Mouse (Mus musculus): ENCODE data around the gene Med1. TPM values are rescaled to one million over a fixed set of nuclear protein-coding genes. Genes with fewer than 3 reads are reported as not detected.

Gene Med1
- polyA plus RNA-seq, 1 experiment from 2014 or later, result 78.5 TPM

DNA sequence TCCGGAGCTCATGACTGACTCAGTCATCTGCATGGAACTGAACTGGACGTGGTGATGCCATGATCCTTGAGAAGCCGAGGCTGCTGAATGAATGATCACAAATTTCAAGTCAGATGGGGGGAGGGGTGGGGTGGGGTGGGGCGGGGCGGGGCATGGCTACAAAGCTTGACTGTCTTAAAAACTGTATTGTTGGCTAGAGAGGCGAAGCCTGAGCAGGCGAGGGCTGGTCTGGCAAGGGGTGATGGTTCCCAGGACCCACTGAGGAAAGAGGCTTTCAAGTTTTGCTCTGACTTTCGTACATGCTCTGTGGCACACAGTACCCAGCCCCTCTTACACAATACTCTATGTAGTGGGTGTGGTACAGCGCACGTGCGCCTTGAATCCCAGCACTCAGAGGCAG is 55.3 kb downstream of the Med1 start:
- no peaks in the 10 kb centered on the region for H3K27me3 ChIP-seq (ENCODE audit: poor library complexity, severe bottlenecking)
- H3K27ac ChIP-seq, result no peak overlapping the region
- WGBS, result 94% methylated on average over 11 of the region's 11 CpGs
- peaks cover 12% of the 10 kb centered on the region for H3K36me3 ChIP-seq (replicated peaks)
- no peaks in the 10 kb centered on the region for H3K9me3 ChIP-seq
- DNase-seq (ENCODE audit: extremely low spot score, low spot score), result no peak
- no peaks in the 10 kb centered on the region for H3K4me1 ChIP-seq
- H3K4me3 ChIP-seq, result no peak overlapping the region

- H3K27ac ChIP-seq, result no peak overlapping the region
- H3K4me1 ChIP-seq, result no peaks in the 10 kb centered on the region
- no peak overlapping the region for H3K4me3 ChIP-seq
- no peaks in the 10 kb centered on the region for H3K9me3 ChIP-seq
- peaks cover 5% of the 10 kb centered on the region for H3K36me3 ChIP-seq (replicated peaks)
- WGBS, result 76% methylated on average over 4 of the region's 4 CpGs
- no peak for DNase-seq (ENCODE audit: extremely low spot score, low spot score)
- no peaks in the 10 kb centered on the region for H3K27me3 ChIP-seq (ENCODE audit: poor library complexity, severe bottlenecking)
Observed at GRCm38 (mm10) chr11:98134951-98135350, 58.1 kb downstream of the Med1 start.

DNA sequence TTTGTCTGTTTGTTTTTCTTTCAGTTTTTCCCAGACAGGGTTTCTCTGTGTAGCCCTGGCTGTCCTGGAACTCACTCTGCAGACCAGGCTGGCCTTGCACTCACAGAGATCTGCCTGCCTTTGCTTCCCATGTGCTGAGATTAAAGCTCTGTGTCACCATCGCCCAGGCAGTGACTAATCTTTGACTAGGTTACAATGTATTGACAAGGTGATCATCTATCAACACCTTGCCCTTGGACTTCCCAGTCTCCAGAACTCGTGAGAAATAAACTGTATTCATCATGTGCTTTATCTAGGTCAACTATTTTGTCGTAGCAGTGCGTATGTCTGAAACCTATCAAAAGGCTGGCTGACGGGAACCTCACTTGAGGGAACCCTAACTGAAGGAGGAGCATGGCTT is 69.7 kb downstream of the Med1 start:
- H3K9me3 ChIP-seq, result no peaks in the 10 kb centered on the region
- DNase-seq (ENCODE audit: extremely low spot score, low spot score), result no peak
- H3K4me1 ChIP-seq, result no peaks in the 10 kb centered on the region
- no peak overlapping the region for H3K4me3 ChIP-seq
- H3K27ac ChIP-seq, result no peak overlapping the region
- H3K36me3 ChIP-seq (replicated peaks), result peaks cover 38% of the 10 kb centered on the region
- no peaks in the 10 kb centered on the region for H3K27me3 ChIP-seq (ENCODE audit: poor library complexity, severe bottlenecking)
- 94% methylated on average over 5 of the region's 5 CpGs for WGBS

DNA sequence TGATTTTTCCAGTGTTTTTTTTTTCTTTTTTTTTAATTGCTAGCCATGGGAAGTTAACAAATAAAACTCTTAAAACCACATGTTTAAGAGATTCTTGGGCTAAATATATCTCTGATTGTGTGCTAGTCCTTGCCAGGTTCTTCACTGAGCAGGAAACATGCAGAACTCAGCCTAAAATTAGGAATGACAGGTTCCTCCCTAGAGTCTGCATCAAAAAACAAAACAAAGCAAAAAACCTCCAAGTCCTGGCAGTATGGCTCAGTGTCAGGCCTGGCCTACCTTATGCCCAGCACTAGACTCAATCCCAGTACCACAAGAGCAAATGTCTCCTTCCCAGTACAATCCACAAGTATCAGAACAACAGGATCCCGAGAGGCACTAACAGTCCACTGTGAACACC is 78.7 kb downstream of the Med1 start:
- H3K27me3 ChIP-seq (ENCODE audit: poor library complexity, severe bottlenecking), result no peaks in the 10 kb centered on the region
- no peaks in the 10 kb centered on the region for H3K4me1 ChIP-seq
- H3K36me3 ChIP-seq (replicated peaks), result peaks cover 41% of the 10 kb centered on the region
- no peak overlapping the region for H3K27ac ChIP-seq
- no peaks in the 10 kb centered on the region for H3K9me3 ChIP-seq
- WGBS, result 100% methylated on average over 1 of the region's 1 CpGs
- no peak for DNase-seq (ENCODE audit: extremely low spot score, low spot score)
- H3K4me3 ChIP-seq, result no peak overlapping the region

DNA sequence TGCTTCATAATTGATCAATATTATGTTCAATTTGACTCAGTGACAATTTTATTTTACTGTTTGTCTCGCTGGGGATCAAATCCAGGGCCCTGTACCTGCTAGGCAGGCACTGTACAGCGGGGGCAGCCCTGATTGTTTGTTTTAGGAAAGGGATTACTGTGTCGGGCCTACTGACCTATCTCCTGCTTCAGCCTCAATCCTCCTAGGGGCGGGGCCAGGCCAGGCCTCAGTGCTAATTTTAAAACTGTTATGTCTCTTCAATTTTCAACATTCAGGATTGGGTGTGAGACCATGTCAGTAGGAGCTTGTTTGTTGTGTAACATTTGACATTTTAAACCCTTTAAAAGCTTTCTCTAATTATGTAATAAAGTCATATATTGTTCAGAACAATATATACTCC is 79.6 kb downstream of the Med1 start:
- Histone ChIP-seq H3K27ac (no peak overlapping the region), H3K27me3 (ENCODE audit: poor library complexity, severe bottlenecking) (no peaks in the 10 kb centered on the region), H3K4me3 (no peak overlapping the region), H3K4me1 (no peaks in the 10 kb centered on the region), H3K36me3 (replicated peaks) (peaks cover 47% of the 10 kb centered on the region), H3K9me3 (no peaks in the 10 kb centered on the region)
- 70% methylated on average over 4 of the region's 4 CpGs for WGBS
- DNase-seq (ENCODE audit: extremely low spot score, low spot score), result no peak

DNA sequence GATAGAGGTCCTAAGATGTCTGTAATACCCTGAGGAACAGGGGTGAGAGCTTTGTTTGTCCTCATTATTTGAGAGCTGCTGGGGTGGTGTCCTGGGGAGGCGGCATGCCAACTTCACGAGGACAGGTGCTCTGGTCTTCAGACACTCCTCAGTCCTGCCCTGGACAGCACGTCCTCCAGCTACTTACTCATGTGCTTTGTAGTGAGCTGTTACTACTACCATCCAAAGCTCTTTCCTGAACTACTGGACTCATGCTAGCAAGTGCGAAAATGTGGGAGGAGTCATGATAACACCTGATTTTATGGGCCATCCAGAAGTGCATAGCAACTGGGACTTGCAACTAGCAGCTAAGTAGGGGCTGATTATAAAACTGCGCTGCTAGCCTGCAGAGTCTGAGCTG is 83.4 kb downstream of the Med1 start:
- no peak for DNase-seq (ENCODE audit: extremely low spot score, low spot score)
- Histone ChIP-seq H3K4me3 (no peak overlapping the region), H3K36me3 (replicated peaks) (peaks cover 70% of the 10 kb centered on the region), H3K27ac (no peak overlapping the region), H3K4me1 (no peaks in the 10 kb centered on the region), H3K27me3 (ENCODE audit: poor library complexity, severe bottlenecking) (no peaks in the 10 kb centered on the region), H3K9me3 (no peaks in the 10 kb centered on the region)
- WGBS, result 91% methylated on average over 5 of the region's 5 CpGs

Small RNAs within 50 kb of the gene (microRNA-seq; reads per million reads assigned to microRNA genes)
- gene Gm27399, result not detected

Other genes starting within 250 kb of the Med1 start
- gene Plxdc1, start 206.8 kb downstream of the Med1 start, polyA plus RNA-seq (2016; fragmentation: Nextera tagmentation; extraction: Ambion mirVana), result 0.11 and 0.16 TPM in 2 replicates
- 15.2 and 17.6 TPM in 2 replicates for gene Arl5c, start 197.1 kb downstream of the Med1 start, polyA plus RNA-seq (2016; fragmentation: Nextera tagmentation; extraction: Ambion mirVana)
- 5.3 and 6.0 TPM in 2 replicates for gene Cacnb1, start 170.3 kb downstream of the Med1 start, polyA plus RNA-seq (2016; fragmentation: Nextera tagmentation; extraction: Ambion mirVana)
- 1,192 and 1,195 TPM in 2 replicates for gene Rpl19, start 166.6 kb downstream of the Med1 start, polyA plus RNA-seq (2016; fragmentation: Nextera tagmentation; extraction: Ambion mirVana)
- gene Stac2, start 139.8 kb downstream of the Med1 start, polyA plus RNA-seq (2016; fragmentation: Nextera tagmentation; extraction: Ambion mirVana), result 0.32 and 0.42 TPM in 2 replicates
- 16.9 and 18.3 TPM in 2 replicates for gene Fbxl20, start 42.9 kb downstream of the Med1 start, polyA plus RNA-seq (2016; fragmentation: Nextera tagmentation; extraction: Ambion mirVana)
- 12.7 and 13.0 TPM in 2 replicates for gene Cdk12, start 9.8 kb upstream of the Med1 start, polyA plus RNA-seq (2016; fragmentation: Nextera tagmentation; extraction: Ambion mirVana)
- 0.14 TPM in 1 of 2 replicates, not detected in the other for gene Neurod2, start 136.4 kb upstream of the Med1 start, polyA plus RNA-seq (2016; fragmentation: Nextera tagmentation; extraction: Ambion mirVana)
- 0.23 and 0.41 TPM in 2 replicates for gene Ppp1r1b, start 155.1 kb upstream of the Med1 start, polyA plus RNA-seq (2016; fragmentation: Nextera tagmentation; extraction: Ambion mirVana)
- 39.8 and 41.0 TPM in 2 replicates for gene Stard3, start 165.1 kb upstream of the Med1 start, polyA plus RNA-seq (2016; fragmentation: Nextera tagmentation; extraction: Ambion mirVana)
- 0.15 TPM in 1 of 2 replicates, not detected in the other for gene Tcap, start 190.5 kb upstream of the Med1 start, polyA plus RNA-seq (2016; fragmentation: Nextera tagmentation; extraction: Ambion mirVana)
- not detected in 2 replicates for gene Pnmt, start 193.2 kb upstream of the Med1 start, polyA plus RNA-seq (2016; fragmentation: Nextera tagmentation; extraction: Ambion mirVana)
- 10.0 and 10.1 TPM in 2 replicates for gene Pgap3, start 207.2 kb upstream of the Med1 start, polyA plus RNA-seq (2016; fragmentation: Nextera tagmentation; extraction: Ambion mirVana)
- 18.9 and 21.9 TPM in 2 replicates for gene Erbb2, start 219.2 kb upstream of the Med1 start, polyA plus RNA-seq (2016; fragmentation: Nextera tagmentation; extraction: Ambion mirVana)
- gene Mien1, start 245.7 kb upstream of the Med1 start, polyA plus RNA-seq (2016; fragmentation: Nextera tagmentation; extraction: Ambion mirVana), result 91.2 and 94.3 TPM in 2 replicates

All from forebrain, embryonic 10.5 days (tissue).